Mouse (Mus musculus) left cerebral cortex, postnatal 25 days (tissue): ENCODE data around the gene AL732309.1. TPM values are rescaled to one million over a fixed set of nuclear protein-coding genes. Genes with fewer than 3 reads are reported as not detected.

Source experiments
- total RNA-seq, 2 experiments: library from RNA; stranded (reverse); gene quantifications; 2 replicates each; pipeline ENCODE4 v1.2.3; 2021

AL732309.1 gene
- total RNA-seq, 2 experiments from 2014 or later: 1.6 to 2.9 TPM

Other genes starting within 250 kb of the AL732309.1 start
- gene Nsmf, start 192.5 kb downstream of the AL732309.1 start, total RNA-seq: 100 to 1,000 TPM; 472 to 481 TPM
- not detected for gene Entpd8, start 166.6 kb downstream of the AL732309.1 start, total RNA-seq
- not detected for gene Noxa1, start 151.7 kb downstream of the AL732309.1 start, total RNA-seq
- gene Nrarp, start 66.1 kb downstream of the AL732309.1 start, total RNA-seq: 10 to 100 TPM; 21.7 to 30.7 TPM
- gene Tor4a, start 50.0 kb downstream of the AL732309.1 start, total RNA-seq: 1 to 10 TPM; 1.9 to 2.3 TPM
- 10 to 100 TPM; 50.8 to 51.8 TPM for gene Nelfb, start 35.4 kb downstream of the AL732309.1 start, total RNA-seq
- gene Stpg3, start 32.2 kb downstream of the AL732309.1 start, total RNA-seq: under 1 TPM in 1 of 2 experiments, not detected in 1; 0.23 TPM
- not detected for gene Fam166a, start 28.1 kb downstream of the AL732309.1 start, total RNA-seq
- gene Tubb4b, start 22.2 kb downstream of the AL732309.1 start, total RNA-seq: 100 to 1,000 TPM; 376 to 398 TPM
- not detected for gene Slc34a3, start 12.5 kb downstream of the AL732309.1 start, total RNA-seq
- not detected for gene Rnf224, start 10.1 kb downstream of the AL732309.1 start, total RNA-seq
- 100 to 1,000 TPM; 243 to 256 TPM for gene Rnf208, start 4.6 kb downstream of the AL732309.1 start, total RNA-seq
- not detected for gene Cysrt1, start 4.4 kb downstream of the AL732309.1 start, total RNA-seq
- gene Tmem203, start 8.6 kb upstream of the AL732309.1 start, total RNA-seq: 10 to 100 TPM; 32.8 to 37.3 TPM
- 10 to 100 TPM; 14.4 to 15.5 TPM for gene Tprn, start 15.8 kb upstream of the AL732309.1 start, total RNA-seq
- gene Ssna1, start 25.6 kb upstream of the AL732309.1 start, total RNA-seq: 10 to 100 TPM; 67.2 to 69.6 TPM
- gene Anapc2, start 25.6 kb upstream of the AL732309.1 start, total RNA-seq: 10 to 100 TPM; 73.0 to 77.2 TPM
- gene Tmem210, start 41.3 kb upstream of the AL732309.1 start, total RNA-seq: not detected
- gene Lrrc26, start 43.1 kb upstream of the AL732309.1 start, total RNA-seq: not detected
- gene Grin1, start 72.3 kb upstream of the AL732309.1 start, total RNA-seq: 100 to 1,000 TPM; 435 to 455 TPM
- gene Man1b1, start 85.5 kb upstream of the AL732309.1 start, total RNA-seq: 10 to 100 TPM; 55.0 to 59.5 TPM
- 10 to 100 TPM; 28.2 to 33.2 TPM for gene Dpp7, start 109.5 kb upstream of the AL732309.1 start, total RNA-seq
- 10 to 100 TPM; 11.3 to 14.0 TPM for gene Uap1l1, start 118.8 kb upstream of the AL732309.1 start, total RNA-seq
- 1 to 10 TPM; 1.9 to 2.5 TPM for gene Sapcd2, start 125.5 kb upstream of the AL732309.1 start, total RNA-seq
- 10 to 100 TPM; 11.7 to 13.2 TPM for gene Entpd2, start 149.0 kb upstream of the AL732309.1 start, total RNA-seq
- gene Npdc1, start 152.5 kb upstream of the AL732309.1 start, total RNA-seq: 100 to 1,000 TPM; 331 to 339 TPM
- under 1 TPM; 0.32 to 0.37 TPM for gene Fut7, start 176.4 kb upstream of the AL732309.1 start, total RNA-seq
- 100 to 1,000 TPM; 154 to 165 TPM for gene Abca2, start 181.8 kb upstream of the AL732309.1 start, total RNA-seq
- under 1 TPM in 1 of 2 experiments, not detected in 1; 0.69 TPM for gene Clic3, start 210.0 kb upstream of the AL732309.1 start, total RNA-seq
- gene Paxx, start 214.2 kb upstream of the AL732309.1 start, total RNA-seq: 10 to 100 TPM; 68.6 to 81.0 TPM
- 1,000 to 10,000 TPM; 1,926 to 2,241 TPM for gene Ptgds, start 223.2 kb upstream of the AL732309.1 start, total RNA-seq
- gene Lcn12, start 247.0 kb upstream of the AL732309.1 start, total RNA-seq: not detected